Mouse (Mus musculus) neural tube, embryonic 11.5 days (tissue): Measurements from ENCODE around the gene Tmf1. TPM values are rescaled to one million over a fixed set of nuclear protein-coding genes. Genes with fewer than 3 reads are reported as not detected.

Source experiments
- ATAC-seq: fragments of 200-750 bp; cut with Nextera tagmentation; 2 replicates; pipeline ENCODE4 v1.8.0; 2017; ENCODE audit warnings: moderate number of reproducible peaks, mild to moderate bottlenecking, moderate TSS enrichment, moderate library complexity; ENCODE audit not compliant: insufficient read depth, low FRiP score, low TSS enrichment
- DNase-seq: peaks from one replicate; pipeline ENCODE4 v3.0.0-alpha.2; 2015; ENCODE audit warnings: low spot score
- H3K27ac ChIP-seq: fragments of 300-500 bp; sonication (generic); 2 replicates; pipeline ENCODE4 v1.5.1; 2014; ENCODE audit warnings: low read depth, mild to moderate bottlenecking, low read length
- H3K27me3 ChIP-seq: fragments of 300-500 bp; sonication (generic); 2 replicates; pipeline ENCODE4 v1.6.1; 2014; ENCODE audit warnings: mild to moderate bottlenecking, low read length, mixed read lengths; ENCODE audit not compliant: control insufficient read depth, insufficient read depth
- H3K36me3 ChIP-seq: fragments of 300-500 bp; sonication (generic); 2 replicates; pipeline ENCODE4 v1.6.1; 2014; ENCODE audit warnings: mild to moderate bottlenecking, low read length, moderate library complexity, mixed read lengths; ENCODE audit not compliant: control insufficient read depth, insufficient read depth
- H3K4me1 ChIP-seq: fragments of 300-500 bp; sonication (generic); 2 replicates; pipeline ENCODE4 v1.6.1; 2014; ENCODE audit warnings: low read length, mixed read lengths; ENCODE audit not compliant: control insufficient read depth, insufficient read depth
- H3K4me2 ChIP-seq: fragments of 300-500 bp; sonication (generic); 2 replicates; pipeline ENCODE4 v1.6.1; 2014; ENCODE audit warnings: low read depth, mild to moderate bottlenecking, moderate library complexity
- H3K4me3 ChIP-seq: fragments of 300-500 bp; sonication (generic); 2 replicates; pipeline ENCODE4 v1.5.1; 2014; ENCODE audit warnings: low read depth, low read length
- H3K9ac ChIP-seq: fragments of 300-500 bp; sonication (generic); 2 replicates; pipeline ENCODE4 v1.6.1; 2014; ENCODE audit warnings: mild to moderate bottlenecking, low read length
- H3K9me3 ChIP-seq: fragments of 300-500 bp; sonication (generic); 2 replicates; pipeline ENCODE4 v1.6.1; 2016; ENCODE audit warnings: low read length; ENCODE audit not compliant: control insufficient read depth
- WGBS: fragments of 180-500 bp; shearing (Covaris S2); extraction: QIAGEN DNeasy Blood & Tissue Kit; methylation state at CpG from one replicate; pipeline ENCODE4 v1.1.7; 2014; 5-methylcytosine and 5-hydroxymethylcytosine counted together
- polyA plus RNA-seq: library from polyadenylated mRNA; unstranded; fragments of >200 nt; fragmentation: Nextera tagmentation; extraction: Ambion mirVana; gene quantifications from 2 replicates; pipeline ENCODE4 v1.2.1, GENCODE M21; 2014

Gene Tmf1
- polyA plus RNA-seq, 1 experiment from 2014 or later: 30.1 TPM

DNA sequence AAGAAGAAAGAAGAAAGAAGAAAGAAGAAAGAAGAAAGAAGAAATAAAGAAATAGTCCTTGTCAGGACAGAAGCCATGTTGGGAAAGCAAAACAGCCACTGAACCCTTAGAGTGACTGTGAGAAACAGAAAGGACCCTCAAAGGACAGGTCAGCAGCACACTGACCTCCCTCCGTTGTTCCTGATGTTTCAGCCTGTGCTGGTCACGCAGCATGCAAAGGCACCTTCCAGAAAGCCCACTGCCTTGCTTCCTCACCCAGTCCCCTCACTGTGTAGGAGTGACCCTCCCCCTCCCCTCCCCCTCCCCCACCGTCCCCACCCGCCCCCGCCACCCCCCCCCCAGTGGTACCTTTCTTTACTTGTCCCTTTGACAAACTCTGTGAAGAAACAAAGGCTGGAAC, 41.8 kb upstream of the Tmf1 start:
- no peak overlapping the region for H3K4me3 ChIP-seq
- H3K9ac ChIP-seq: no peak overlapping the region
- H3K36me3 ChIP-seq: no peaks in the 10 kb centered on the region; the same call in 1 of the 2 replicates
- DNase-seq (no peak), ATAC-seq (no peak)
- H3K4me1 ChIP-seq: no peaks in the 10 kb centered on the region
- WGBS: 77% methylated on average over 2 of the region's 5 CpGs
- H3K27ac ChIP-seq: no peak overlapping the region
- H3K27me3 ChIP-seq: no peaks in the 10 kb centered on the region
- no peak overlapping the region for H3K4me2 ChIP-seq
- H3K9me3 ChIP-seq: no peaks in the 10 kb centered on the region

DNA sequence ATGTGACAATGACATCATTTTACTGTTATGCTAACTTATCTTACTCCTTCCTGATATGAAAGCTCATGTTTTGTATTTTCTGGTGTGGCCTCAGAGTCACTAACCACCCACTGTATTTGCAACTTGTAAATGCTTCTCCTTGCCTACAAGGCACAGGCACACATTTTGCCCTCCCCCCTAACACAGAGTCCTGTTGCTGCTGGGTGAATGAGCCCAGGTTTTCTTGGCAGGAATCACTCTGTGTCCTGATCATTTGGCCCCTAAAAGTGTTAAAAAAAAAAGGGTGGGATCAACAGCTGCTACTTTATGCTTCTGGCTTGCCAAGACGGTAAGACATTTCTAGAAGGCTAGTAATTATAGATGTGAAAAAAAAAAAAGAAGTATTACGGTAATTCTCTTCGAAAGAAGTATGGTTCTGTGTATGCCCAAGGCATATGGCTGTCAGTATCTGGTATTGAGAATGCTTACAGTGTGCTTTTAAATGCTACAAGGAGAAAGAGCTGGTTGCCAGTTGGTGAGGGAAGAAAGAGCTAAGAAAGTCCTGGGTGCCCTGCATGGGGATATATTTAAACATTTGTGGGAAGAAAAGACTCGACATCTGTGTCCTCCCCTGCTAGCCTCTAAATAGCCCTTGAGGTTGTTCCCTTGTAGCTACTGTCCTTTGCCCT, 37.4 kb upstream of the Tmf1 start:
- Histone ChIP-seq H3K4me2 (no peak overlapping the region), H3K27me3 (no peaks in the 10 kb centered on the region), H3K9ac (no peak overlapping the region), H3K4me3 (no peak overlapping the region), H3K27ac (no peak overlapping the region), H3K9me3 (no peaks in the 10 kb centered on the region), H3K4me1 (peaks cover 9% of the 10 kb centered on the region; the same call in 1 of the 2 replicates), H3K36me3 (no peaks in the 10 kb centered on the region)
- no peak for ATAC-seq
- DNase-seq: no peak
- WGBS: 90% methylated on average over 4 of the region's 4 CpGs

DNA sequence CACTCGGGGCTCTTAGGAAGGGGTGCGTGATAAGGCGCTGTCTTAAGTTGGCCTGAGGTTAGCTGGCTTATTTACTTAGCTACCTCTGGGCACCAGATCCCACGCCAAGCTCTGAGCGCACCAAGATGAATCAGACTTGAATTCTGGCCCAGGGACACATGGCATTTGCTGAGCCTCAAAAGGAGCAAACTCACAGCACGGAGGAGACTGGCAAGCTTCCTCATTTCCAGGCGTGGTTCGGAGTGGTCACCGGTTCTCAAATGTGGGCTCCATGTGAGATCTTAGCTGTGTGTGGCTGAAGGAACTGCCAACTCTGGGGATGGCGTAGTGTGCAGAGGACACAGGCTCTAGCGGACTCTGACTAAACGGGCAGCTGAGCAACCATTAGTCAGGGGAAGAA, 33.1 kb upstream of the Tmf1 start:
- H3K4me2 ChIP-seq: peak overlapping the region; percentile 59
- H3K9ac ChIP-seq: no peak overlapping the region
- H3K9me3 ChIP-seq: no peaks in the 10 kb centered on the region
- no peak for DNase-seq
- H3K27ac ChIP-seq: no peak overlapping the region
- no peaks in the 10 kb centered on the region for H3K36me3 ChIP-seq
- H3K4me1 ChIP-seq: peaks cover 11% of the 10 kb centered on the region; the same call in 1 of the 2 replicates
- WGBS: 82% methylated on average over 12 of the region's 12 CpGs
- 0 out of 2 replicates have a peak overlapping the region, but pooled peaks have one; percentile 7 for H3K4me3 ChIP-seq
- no peaks in the 10 kb centered on the region for H3K27me3 ChIP-seq
- no peak for ATAC-seq

- no peaks in the 10 kb centered on the region for H3K36me3 ChIP-seq
- no peaks in the 10 kb centered on the region for H3K27me3 ChIP-seq
- no peak overlapping the region for H3K27ac ChIP-seq
- H3K9me3 ChIP-seq: no peaks in the 10 kb centered on the region
- H3K9ac ChIP-seq: peak overlapping the region; percentile 77
- DNase-seq (peak; percentile 40), ATAC-seq (peak; percentile 60; the same call in 1 of the 2 replicates)
- H3K4me1 ChIP-seq: peaks cover 11% of the 10 kb centered on the region; the same call in 1 of the 2 replicates
- H3K4me2 ChIP-seq: peak overlapping the region; percentile 59
- WGBS: 3% methylated on average over 22 of the region's 22 CpGs
- H3K4me3 ChIP-seq: peak overlapping the region; percentile 64
Observed at GRCm38 (mm10) chr6:97210962-97211601, 32.2 kb upstream of the Tmf1 start.

- H3K27me3 ChIP-seq: no peaks in the 10 kb centered on the region
- no peaks in the 10 kb centered on the region for H3K9me3 ChIP-seq
- H3K4me1 ChIP-seq: peaks cover 11% of the 10 kb centered on the region; the same call in 1 of the 2 replicates
- DNase-seq: peak; percentile 90
- peak; percentile 75 for ATAC-seq
- peak within 1 kb of the TSS; percentile 77 for H3K9ac ChIP-seq
- peak within 1 kb of the TSS; percentile 64 for H3K4me3 ChIP-seq
- WGBS: 13% methylated on average over 32 of the region's 32 CpGs
- no peak within 1 kb of the TSS for H3K27ac ChIP-seq
- H3K4me2 ChIP-seq: peak within 1 kb of the TSS; percentile 59
- no peaks in the 10 kb centered on the region for H3K36me3 ChIP-seq
Observed at GRCm38 (mm10) chr6:97210191-97210961, 31.5 kb upstream of the Tmf1 start, which contains the start of gene Arl6ip5. Gene Arl6ip5, plus strand, starts transcription at chr6:97210689.

- peaks cover 11% of the 10 kb centered on the region; the same call in 1 of the 2 replicates for H3K4me1 ChIP-seq
- H3K4me3 ChIP-seq: no peak overlapping the region
- H3K36me3 ChIP-seq: no peaks in the 10 kb centered on the region
- WGBS: 84% methylated on average over 4 of the region's 4 CpGs
- no peaks in the 10 kb centered on the region for H3K9me3 ChIP-seq
- no peak overlapping the region for H3K9ac ChIP-seq
- no peaks in the 10 kb centered on the region for H3K27me3 ChIP-seq
- H3K27ac ChIP-seq: no peak overlapping the region
- no peak for DNase-seq
- no peak overlapping the region for H3K4me2 ChIP-seq
- ATAC-seq: no peak
Observed at GRCm38 (mm10) chr6:97209751-97210150, 30.8 kb upstream of the Tmf1 start.

GRCm38 (mm10) chr6:97209201-97209600, 30.3 kb upstream of the Tmf1 start:
- H3K9me3 ChIP-seq: no peaks in the 10 kb centered on the region
- H3K27ac ChIP-seq: no peak overlapping the region
- peaks cover 16% of the 10 kb centered on the region; the same call in 1 of the 2 replicates for H3K4me1 ChIP-seq
- H3K27me3 ChIP-seq: no peaks in the 10 kb centered on the region
- H3K4me3 ChIP-seq: no peak overlapping the region
- 52% methylated on average over 3 of the region's 3 CpGs for WGBS
- H3K4me2 ChIP-seq: no peak overlapping the region
- no peak overlapping the region for H3K9ac ChIP-seq
- DNase-seq (no peak), ATAC-seq (no peak)
- no peaks in the 10 kb centered on the region for H3K36me3 ChIP-seq

GRCm38 (mm10) chr6:97208406-97208805, 29.5 kb upstream of the Tmf1 start:
- no peak for ATAC-seq
- WGBS: 49% methylated on average over 3 of the region's 3 CpGs

More at GRCm38 (mm10) chr6:97208406-97208805, 29.5 kb upstream of the Tmf1 start:
- no peak overlapping the region for H3K27ac ChIP-seq
- no peaks in the 10 kb centered on the region for H3K9me3 ChIP-seq
- no peaks in the 10 kb centered on the region for H3K36me3 ChIP-seq
- no peak overlapping the region for H3K9ac ChIP-seq
- peaks cover 17% of the 10 kb centered on the region; the same call in 1 of the 2 replicates for H3K4me1 ChIP-seq
- no peak overlapping the region for H3K4me3 ChIP-seq
- no peak overlapping the region for H3K4me2 ChIP-seq
- DNase-seq: no peak
- H3K27me3 ChIP-seq: no peaks in the 10 kb centered on the region
